ENCODE assay signal across 7 mouse cellular contexts in genomic region chr19:44266824-44267498, GRCm38 (mm10). TPM values are rescaled to one million over a fixed set of nuclear protein-coding genes. Genes with fewer than 3 reads are reported as not detected.
A peak's percentile ranks its signal among the peaks of the same experiment; 100 is the strongest.
DNase-seq lines count a peak whose midpoint lies in the region; ATAC-seq lines count a peak whose summit lies in the region.

No protein-coding gene starts in this region.

- H3K27ac ChIP-seq in embryonic facial prominence, embryonic 11.5 days (replicated peaks; ENCODE audit: low read depth, low read length) = peak overlapping the region; percentile 86
- peak overlapping the region; percentile 91 for H3K27ac ChIP-seq in limb, embryonic 11.5 days (replicated peaks; ENCODE audit: low read depth, low read length)
- H3K27ac ChIP-seq in midbrain, embryonic 13.5 days = peak overlapping the region; percentile 88

- H3K4me2 ChIP-seq in embryonic facial prominence, embryonic 11.5 days (ENCODE audit: low read depth, low read length) = peak overlapping the region; percentile 78
- H3K4me2 ChIP-seq in limb, embryonic 11.5 days (ENCODE audit: low read depth, severe bottlenecking) = peak overlapping the region; percentile 71
- H3K4me2 ChIP-seq in midbrain, embryonic 13.5 days (replicated peaks) = peak overlapping the region; percentile 77

- peak; percentile 95 for DNase-seq in adrenal gland, postnatal 14 days
- peak; percentile 94 for DNase-seq in embryonic facial prominence, embryonic 11.5 days (ENCODE audit: low spot score)
- peak; percentile 100 for DNase-seq in heart, adult 11 months
- DNase-seq in kidney, adult 18-20 months = peak; percentile 75
- DNase-seq in limb, embryonic 11.5 days (ENCODE audit: low spot score) = peak; percentile 91
- peak; percentile 72 to 75 for DNase-seq in spleen, adult 18-20 months

- H3K4me1 ChIP-seq in embryonic facial prominence, embryonic 11.5 days (ENCODE audit: control insufficient read depth, insufficient read depth, low read length) = no peaks in the 10 kb centered on the region
- 0 out of 2 replicates have a peak, but pooled peaks cover 2% of the 10 kb centered on the region for H3K4me1 ChIP-seq in limb, embryonic 11.5 days (ENCODE audit: control insufficient read depth, insufficient read depth, low read length)
- peaks cover 20% of the 10 kb centered on the region for H3K4me1 ChIP-seq in midbrain, embryonic 13.5 days (replicated peaks)

- H3K9ac ChIP-seq in embryonic facial prominence, embryonic 11.5 days (replicated peaks; ENCODE audit: low read length) = peak overlapping the region; percentile 75
- H3K9ac ChIP-seq in limb, embryonic 11.5 days (ENCODE audit: low read length) = peak overlapping the region; percentile 70
- peak overlapping the region; percentile 76 for H3K9ac ChIP-seq in midbrain, embryonic 13.5 days (replicated peaks)

- H3K9me3 ChIP-seq in embryonic facial prominence, embryonic 11.5 days (replicated peaks; ENCODE audit: control insufficient read depth, low read length) = no peaks in the 10 kb centered on the region
- no peaks in the 10 kb centered on the region for H3K9me3 ChIP-seq in limb, embryonic 11.5 days (ENCODE audit: control insufficient read depth, low read length)
- H3K9me3 ChIP-seq in midbrain, embryonic 13.5 days = no peaks in the 10 kb centered on the region

- no peaks in the 10 kb centered on the region for H3K36me3 ChIP-seq in embryonic facial prominence, embryonic 11.5 days (replicated peaks; ENCODE audit: control insufficient read depth, insufficient read depth, low read depth, low read length)
- H3K36me3 ChIP-seq in limb, embryonic 11.5 days (ENCODE audit: control insufficient read depth, insufficient read depth, low read length) = no peaks in the 10 kb centered on the region
- no peaks in the 10 kb centered on the region for H3K36me3 ChIP-seq in midbrain, embryonic 13.5 days

- WGBS in embryonic facial prominence, embryonic 11.5 days = under 1% methylated on average over 43 of the region's 43 CpGs
- WGBS in limb, embryonic 11.5 days = under 1% methylated on average over 43 of the region's 43 CpGs
- WGBS in midbrain, embryonic 13.5 days = under 1% methylated on average over 43 of the region's 43 CpGs

- H3K4me3 ChIP-seq in embryonic facial prominence, embryonic 11.5 days (ENCODE audit: low read depth, low read length) = peak overlapping the region; percentile 42
- peak overlapping the region; percentile 44 for H3K4me3 ChIP-seq in limb, embryonic 11.5 days (ENCODE audit: low read depth, low read length)
- H3K4me3 ChIP-seq in midbrain, embryonic 13.5 days (replicated peaks) = peak overlapping the region; percentile 64

- peak; percentile 99 for ATAC-seq in embryonic facial prominence, embryonic 11.5 days (replicated peaks; ENCODE audit: insufficient number of reproducible peaks, low FRiP score, low TSS enrichment, low read depth)
- peak; percentile 95 for ATAC-seq in limb, embryonic 11.5 days (ENCODE audit: insufficient number of reproducible peaks, low FRiP score, low TSS enrichment, low read depth)
- ATAC-seq in midbrain, embryonic 13.5 days = peak; percentile 98

- H3K27me3 ChIP-seq in embryonic facial prominence, embryonic 11.5 days (ENCODE audit: control insufficient read depth, insufficient read depth, low read length) = no peaks in the 10 kb centered on the region
- no peaks in the 10 kb centered on the region for H3K27me3 ChIP-seq in limb, embryonic 11.5 days (ENCODE audit: control insufficient read depth, insufficient read depth, low read length)
- H3K27me3 ChIP-seq in midbrain, embryonic 13.5 days = no peaks in the 10 kb centered on the region

RNA-seq across cellular contexts. Expression of gene Scd2, which starts 26.5 kb away (rescaled TPM):
- 337 and 408 TPM in 2 replicates for total RNA-seq in adrenal gland, postnatal 14 days (2021)
- polyA plus RNA-seq in embryonic facial prominence, embryonic 11.5 days (2014; fragmentation: Nextera tagmentation; extraction: Ambion mirVana) = 298 and 305 TPM in 2 replicates
- 309 and 322 TPM in 2 replicates for polyA plus RNA-seq in limb, embryonic 11.5 days (2014; fragmentation: Nextera tagmentation; extraction: Ambion mirVana)
- polyA plus RNA-seq in midbrain, embryonic 13.5 days (2015; fragmentation: Nextera tagmentation; extraction: Ambion mirVana) = 254 and 259 TPM in 2 replicates

Comparison
In these comparisons a context has a peak if more than half of its experiments do, and no peak if none do; other contexts are left out.
1. Peak in every context shown above with its lines: DNase-seq, ATAC-seq, H3K4me3 ChIP-seq and H3K27ac ChIP-seq.